Mouse (Mus musculus): ENCODE results near the gene Tmem156. TPM values are rescaled to one million over a fixed set of nuclear protein-coding genes. Genes with fewer than 3 reads are reported as not detected.

The Tmem156 gene
- polyA plus RNA-seq, 1 experiment from 2014 or later, result 1.2 TPM

GRCm38 (mm10) chr5:65096082-65096481, 4.2 kb upstream of the Tmem156 start:
- H3K4me1 ChIP-seq, result peaks cover 15% of the 10 kb centered on the region
- no peak overlapping the region for H3K27ac ChIP-seq
- H3K9me3 ChIP-seq, result no peaks in the 10 kb centered on the region
- H3K27me3 ChIP-seq, result no peaks in the 10 kb centered on the region
- no peak overlapping the region for H3K9ac ChIP-seq
- 79% methylated on average over 3 of the region's 3 CpGs for WGBS
- no peak overlapping the region for H3K4me3 ChIP-seq
- ATAC-seq (ENCODE audit: insufficient number of reproducible peaks, low FRiP score, low TSS enrichment, low read depth), result no peak
- H3K4me2 ChIP-seq, result no peak overlapping the region
- H3K36me3 ChIP-seq, result no peaks in the 10 kb centered on the region

GRCm38 (mm10) chr5:65094902-65095545, 3.1 kb upstream of the Tmem156 start:
- 90% methylated on average over 7 of the region's 7 CpGs for WGBS
- no peaks in the 10 kb centered on the region for H3K9me3 ChIP-seq
- no peak overlapping the region for H3K27ac ChIP-seq
- peaks cover 15% of the 10 kb centered on the region for H3K4me1 ChIP-seq
- no peak for ATAC-seq (ENCODE audit: insufficient number of reproducible peaks, low FRiP score, low TSS enrichment, low read depth)
- H3K4me2 ChIP-seq, result no peak overlapping the region
- no peak overlapping the region for H3K4me3 ChIP-seq
- H3K36me3 ChIP-seq, result no peaks in the 10 kb centered on the region
- no peak overlapping the region for H3K9ac ChIP-seq
- H3K27me3 ChIP-seq, result no peaks in the 10 kb centered on the region

- Histone ChIP-seq H3K27me3 (no peaks in the 10 kb centered on the region), H3K36me3 (no peaks in the 10 kb centered on the region), H3K9me3 (no peaks in the 10 kb centered on the region), H3K4me3 (no peak overlapping the region), H3K4me2 (no peak overlapping the region), H3K4me1 (peaks cover 15% of the 10 kb centered on the region), H3K27ac (no peak overlapping the region), H3K9ac (no peak overlapping the region)
- no peak for ATAC-seq (ENCODE audit: insufficient number of reproducible peaks, low FRiP score, low TSS enrichment, low read depth)
Measured at GRCm38 (mm10) chr5:65093769-65094168, 1.8 kb upstream of the Tmem156 start.

GRCm38 (mm10) chr5:65091184-65091858, 611 bp downstream of the Tmem156 start:
- Histone ChIP-seq H3K9ac (no peak overlapping the region), H3K4me3 (no peak overlapping the region), H3K27me3 (no peaks in the 10 kb centered on the region), H3K9me3 (no peaks in the 10 kb centered on the region), H3K27ac (no peak overlapping the region), H3K36me3 (no peaks in the 10 kb centered on the region), H3K4me2 (no peak overlapping the region), H3K4me1 (peaks cover 14% of the 10 kb centered on the region; the same call in 1 of the 2 replicates)
- 68% methylated on average over 11 of the region's 11 CpGs for WGBS
- no peak for ATAC-seq (ENCODE audit: insufficient number of reproducible peaks, low FRiP score, low TSS enrichment, low read depth)

GRCm38 (mm10) chr5:65089707-65090106, 2.2 kb downstream of the Tmem156 start:
- 65% methylated on average over 3 of the region's 3 CpGs for WGBS
- ATAC-seq (ENCODE audit: insufficient number of reproducible peaks, low FRiP score, low TSS enrichment, low read depth), result no peak
- H3K4me3 ChIP-seq, result no peak overlapping the region
- H3K27me3 ChIP-seq, result no peaks in the 10 kb centered on the region
- no peak overlapping the region for H3K9ac ChIP-seq
- peaks cover 14% of the 10 kb centered on the region; the same call in 1 of the 2 replicates for H3K4me1 ChIP-seq
- no peaks in the 10 kb centered on the region for H3K9me3 ChIP-seq
- no peaks in the 10 kb centered on the region for H3K36me3 ChIP-seq
- H3K27ac ChIP-seq, result no peak overlapping the region
- H3K4me2 ChIP-seq, result no peak overlapping the region

GRCm38 (mm10) chr5:65086522-65086921, 5.4 kb downstream of the Tmem156 start:
- Histone ChIP-seq H3K9me3 (no peaks in the 10 kb centered on the region), H3K4me1 (peaks cover 8% of the 10 kb centered on the region; the same call in 1 of the 2 replicates), H3K36me3 (no peaks in the 10 kb centered on the region), H3K4me3 (no peak overlapping the region), H3K4me2 (no peak overlapping the region), H3K27me3 (no peaks in the 10 kb centered on the region), H3K27ac (no peak overlapping the region; the same call in 1 of the 2 replicates), H3K9ac (no peak overlapping the region)
- no peak for ATAC-seq (ENCODE audit: insufficient number of reproducible peaks, low FRiP score, low TSS enrichment, low read depth)
- 75% methylated on average over 6 of the region's 6 CpGs for WGBS

GRCm38 (mm10) chr5:65081836-65082235, 10.1 kb downstream of the Tmem156 start:
- no peak for ATAC-seq (ENCODE audit: insufficient number of reproducible peaks, low FRiP score, low TSS enrichment, low read depth)
- H3K27ac ChIP-seq, result no peak overlapping the region
- WGBS, result 89% methylated on average over 4 of the region's 4 CpGs
- peaks cover 2% of the 10 kb centered on the region; the same call in 1 of the 2 replicates for H3K4me1 ChIP-seq
- H3K9me3 ChIP-seq, result no peaks in the 10 kb centered on the region
- no peak overlapping the region for H3K4me3 ChIP-seq
- no peak overlapping the region for H3K9ac ChIP-seq
- H3K36me3 ChIP-seq, result no peaks in the 10 kb centered on the region
- no peak overlapping the region for H3K4me2 ChIP-seq
- H3K27me3 ChIP-seq, result no peaks in the 10 kb centered on the region

GRCm38 (mm10) chr5:65079881-65080280, 12.1 kb downstream of the Tmem156 start:
- 62% methylated on average over 9 of the region's 9 CpGs for WGBS
- no peak overlapping the region for H3K4me2 ChIP-seq
- H3K9ac ChIP-seq, result no peak overlapping the region
- no peak overlapping the region for H3K27ac ChIP-seq
- no peaks in the 10 kb centered on the region for H3K27me3 ChIP-seq
- H3K4me1 ChIP-seq, result 0 out of 2 replicates have a peak, but pooled peaks cover 3% of the 10 kb centered on the region
- no peak overlapping the region for H3K4me3 ChIP-seq
- no peak for ATAC-seq (ENCODE audit: insufficient number of reproducible peaks, low FRiP score, low TSS enrichment, low read depth)
- H3K9me3 ChIP-seq, result no peaks in the 10 kb centered on the region
- no peaks in the 10 kb centered on the region for H3K36me3 ChIP-seq

- no peak for ATAC-seq (ENCODE audit: insufficient number of reproducible peaks, low FRiP score, low TSS enrichment, low read depth)
Measured at GRCm38 (mm10) chr5:65078081-65078480, 13.9 kb downstream of the Tmem156 start.

GRCm38 (mm10) chr5:65076748-65077147, 15.2 kb downstream of the Tmem156 start:
- Histone ChIP-seq H3K27ac (no peak overlapping the region), H3K9me3 (no peaks in the 10 kb centered on the region), H3K4me2 (no peak overlapping the region), H3K36me3 (no peaks in the 10 kb centered on the region), H3K4me1 (0 out of 2 replicates have a peak, but pooled peaks cover 3% of the 10 kb centered on the region), H3K27me3 (no peaks in the 10 kb centered on the region), H3K4me3 (no peak overlapping the region), H3K9ac (no peak overlapping the region)
- whole genome bisulfite sequencing, result 16% methylated on average over 3 of the region's 3 CpGs
- no peak for ATAC-seq (ENCODE audit: insufficient number of reproducible peaks, low FRiP score, low TSS enrichment, low read depth)

More at GRCm38 (mm10) chr5:65078081-65078480, 13.9 kb downstream of the Tmem156 start:
- no peaks in the 10 kb centered on the region for H3K27me3 ChIP-seq
- no peak overlapping the region for H3K27ac ChIP-seq
- 0 out of 2 replicates have a peak, but pooled peaks cover 3% of the 10 kb centered on the region for H3K4me1 ChIP-seq
- no peak overlapping the region for H3K4me2 ChIP-seq
- no peak overlapping the region for H3K4me3 ChIP-seq
- H3K36me3 ChIP-seq, result no peaks in the 10 kb centered on the region
- no peaks in the 10 kb centered on the region for H3K9me3 ChIP-seq
- 91% methylated on average over 4 of the region's 4 CpGs for WGBS
- H3K9ac ChIP-seq, result no peak overlapping the region

- no peak overlapping the region for H3K4me3 ChIP-seq
- no peak for ATAC-seq (ENCODE audit: insufficient number of reproducible peaks, low FRiP score, low TSS enrichment, low read depth)
- H3K4me1 ChIP-seq, result 0 out of 2 replicates have a peak, but pooled peaks cover 3% of the 10 kb centered on the region
- H3K27ac ChIP-seq, result no peak overlapping the region
- no peaks in the 10 kb centered on the region for H3K36me3 ChIP-seq
- H3K9ac ChIP-seq, result no peak overlapping the region
- 59% methylated on average over 2 of the region's 2 CpGs for WGBS
- no peaks in the 10 kb centered on the region for H3K9me3 ChIP-seq
- H3K4me2 ChIP-seq, result no peak overlapping the region
- no peaks in the 10 kb centered on the region for H3K27me3 ChIP-seq
Measured at GRCm38 (mm10) chr5:65076087-65076486, 15.8 kb downstream of the Tmem156 start.

GRCm38 (mm10) chr5:65074693-65075092, 17.2 kb downstream of the Tmem156 start:
- Histone ChIP-seq H3K27ac (no peak overlapping the region), H3K4me2 (no peak overlapping the region), H3K36me3 (no peaks in the 10 kb centered on the region), H3K4me1 (0 out of 2 replicates have a peak, but pooled peaks cover 4% of the 10 kb centered on the region), H3K9me3 (no peaks in the 10 kb centered on the region), H3K9ac (no peak overlapping the region), H3K4me3 (no peak overlapping the region), H3K27me3 (no peaks in the 10 kb centered on the region)
- 52% methylated on average over 7 of the region's 7 CpGs for WGBS
- ATAC-seq (ENCODE audit: insufficient number of reproducible peaks, low FRiP score, low TSS enrichment, low read depth), result no peak

Data from limb, embryonic 15.5 days (tissue).